Mouse (Mus musculus) CD8-positive naive resting alpha-beta T cell, adult 2 months (primary cell): ENCODE measurements around the gene Ap1b1.

Source experiments
- DNase-seq, 2 experiments: peaks; one replicate each; pipeline ENCODE4 v3.0.0; 2022; ENCODE audit warnings: low read depth in 2 of 2, low spot score in 2 of 2

Gene Ap1b1

DNA sequence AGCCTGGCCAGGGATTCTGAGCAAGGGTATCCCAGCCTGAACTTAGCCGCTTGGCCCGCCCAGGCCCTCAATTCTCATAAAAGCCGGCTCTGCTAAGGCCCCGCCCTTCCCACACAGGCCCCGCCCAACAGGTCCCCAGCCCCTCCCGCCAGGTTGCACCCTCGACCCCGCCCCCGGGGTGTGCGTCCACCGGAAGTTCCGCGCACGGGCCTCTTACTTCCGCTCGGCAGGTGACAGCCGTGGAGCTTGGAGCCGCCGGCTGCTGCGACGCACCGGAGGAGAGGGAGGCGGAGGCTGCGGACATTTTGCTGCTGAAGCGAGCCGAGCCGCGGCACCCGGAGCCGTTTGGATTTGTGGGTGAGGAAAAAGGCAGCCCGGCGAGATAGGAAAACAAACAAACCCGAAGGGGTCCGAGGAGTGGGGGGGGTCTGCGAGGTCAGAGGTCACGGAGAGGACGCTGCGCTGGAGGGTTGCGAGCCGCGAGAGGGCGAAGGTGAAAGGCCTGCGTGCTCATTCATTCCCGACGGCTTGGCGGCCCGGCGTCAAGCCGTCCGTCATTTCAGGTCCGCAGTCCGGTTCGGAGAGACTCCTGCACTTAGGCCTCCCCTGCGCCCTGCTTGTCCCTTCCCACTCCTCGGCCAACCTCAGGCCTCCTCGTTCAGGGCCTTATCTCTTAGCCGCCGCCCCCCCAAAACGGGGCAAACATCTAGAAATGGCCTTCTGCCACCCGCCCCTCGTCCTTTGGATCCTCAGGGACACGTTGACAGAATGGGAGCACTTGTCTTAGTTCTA lies at the start of gene Ap1b1:
TSS of gene Ap1b1 (plus strand) at position 130 of the 792 bp plus-strand sequence.
- DNase-seq, result peak; percentile 94 to 95

DNA sequence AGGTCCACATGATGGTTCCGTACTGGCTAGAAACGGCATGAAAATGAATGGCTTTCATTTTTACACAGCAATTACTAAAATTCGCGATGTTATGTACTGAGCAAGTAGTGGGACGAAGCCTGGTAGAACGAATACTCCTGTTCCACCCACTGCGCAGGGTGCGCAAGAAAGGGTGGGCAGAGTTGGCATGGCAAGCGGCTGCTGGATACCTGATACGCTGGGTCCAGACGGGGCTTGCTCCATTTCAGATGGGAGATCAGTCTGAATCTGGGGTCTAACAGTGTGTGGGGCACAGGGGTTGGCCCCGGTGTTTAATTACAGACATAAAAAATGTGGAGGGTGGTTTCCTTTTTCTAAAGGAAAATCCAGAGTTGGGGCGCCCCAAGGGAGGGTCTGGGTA lies 40.1 kb upstream of the Ap1b1 start:
- no peak for DNase-seq

DNA sequence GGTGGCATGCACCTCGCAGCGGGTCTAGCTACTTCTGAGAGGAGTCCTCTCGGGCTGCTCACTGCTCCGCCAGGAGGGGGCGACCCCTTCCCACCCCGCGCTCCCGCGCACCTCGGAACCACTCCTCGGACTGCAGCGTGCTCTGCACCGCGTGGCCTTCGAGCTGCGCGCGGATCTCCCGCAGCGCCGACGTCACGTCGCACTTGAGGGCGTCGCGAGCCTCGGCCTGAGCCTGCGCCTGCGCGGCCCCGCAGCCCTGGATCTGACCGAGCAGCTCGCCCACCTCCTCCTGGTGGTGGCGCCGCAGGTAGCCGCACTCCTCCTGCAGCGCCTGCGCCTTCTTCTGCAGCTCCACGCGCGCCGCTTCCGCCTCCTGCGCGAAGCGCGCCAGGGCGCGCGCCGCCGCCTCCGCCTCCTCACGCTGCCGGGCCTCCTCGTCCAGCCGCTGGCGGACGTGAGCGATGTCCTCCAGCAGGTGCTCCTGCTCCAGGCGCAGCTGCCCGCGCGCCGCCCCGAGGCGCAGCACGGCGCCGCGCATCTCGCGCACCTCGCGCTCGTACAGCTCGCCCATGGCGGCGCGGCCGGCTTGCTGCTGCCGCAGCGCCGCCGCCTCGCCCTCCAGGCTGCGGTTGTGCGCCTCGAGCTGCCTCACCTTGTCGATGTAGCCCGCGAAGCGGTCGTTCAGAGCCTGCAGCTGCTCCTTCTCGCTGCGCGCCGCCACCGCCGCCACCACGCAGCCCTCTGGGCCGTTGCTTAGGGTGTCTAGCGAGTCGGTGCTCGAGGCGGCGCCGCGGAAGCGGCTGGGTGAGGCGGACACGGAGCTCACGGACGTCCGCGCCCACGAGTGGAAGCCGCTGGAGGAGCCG lies 39.4 kb upstream of the Ap1b1 start:
- peak; percentile 69 to 72 for DNase-seq

DNA sequence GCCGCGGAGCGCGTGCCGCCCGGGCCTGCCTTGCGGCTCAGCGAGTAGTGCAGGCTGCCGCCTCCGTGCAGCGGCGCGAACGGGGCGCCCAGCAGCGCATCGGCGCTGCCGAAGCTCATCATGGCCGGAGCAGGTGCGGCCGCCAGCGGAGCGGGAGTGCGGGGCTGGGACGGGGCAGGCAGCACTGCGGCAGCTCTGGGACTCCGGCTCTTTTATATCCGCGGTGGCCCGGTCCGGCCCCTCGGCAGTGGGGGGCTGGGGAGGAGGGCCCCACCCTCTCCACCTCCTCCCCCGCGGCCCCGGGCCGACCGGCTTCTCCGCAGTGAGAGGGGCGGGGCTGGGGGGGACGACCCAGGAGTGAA lies 38.8 kb upstream of the Ap1b1 start, which contains the start of gene Nefh:
TSS of gene Nefh (minus strand) at position 252 of the 362 bp plus-strand sequence.
- no peak for DNase-seq

DNA sequence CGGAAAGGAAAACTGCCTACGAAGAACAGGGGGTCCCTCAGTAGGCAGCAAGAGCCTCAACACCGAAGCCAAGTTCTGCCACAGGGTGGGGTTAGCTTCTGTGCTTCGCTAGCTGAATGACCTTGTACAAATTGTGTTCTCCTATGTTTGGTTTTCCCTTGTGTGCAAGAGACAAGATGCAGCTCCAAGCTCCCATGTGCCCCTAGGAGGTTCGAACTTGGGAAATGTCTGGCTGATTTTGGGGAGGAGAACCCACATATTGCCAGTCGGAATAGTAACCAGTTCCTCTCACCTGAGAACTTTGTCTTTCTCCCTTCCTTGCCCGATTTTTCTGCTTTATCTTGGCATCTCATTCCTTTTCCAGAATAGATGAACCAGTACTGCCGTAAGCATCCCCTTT lies 37.8 kb upstream of the Ap1b1 start:
- DNase-seq, result no peak

DNA sequence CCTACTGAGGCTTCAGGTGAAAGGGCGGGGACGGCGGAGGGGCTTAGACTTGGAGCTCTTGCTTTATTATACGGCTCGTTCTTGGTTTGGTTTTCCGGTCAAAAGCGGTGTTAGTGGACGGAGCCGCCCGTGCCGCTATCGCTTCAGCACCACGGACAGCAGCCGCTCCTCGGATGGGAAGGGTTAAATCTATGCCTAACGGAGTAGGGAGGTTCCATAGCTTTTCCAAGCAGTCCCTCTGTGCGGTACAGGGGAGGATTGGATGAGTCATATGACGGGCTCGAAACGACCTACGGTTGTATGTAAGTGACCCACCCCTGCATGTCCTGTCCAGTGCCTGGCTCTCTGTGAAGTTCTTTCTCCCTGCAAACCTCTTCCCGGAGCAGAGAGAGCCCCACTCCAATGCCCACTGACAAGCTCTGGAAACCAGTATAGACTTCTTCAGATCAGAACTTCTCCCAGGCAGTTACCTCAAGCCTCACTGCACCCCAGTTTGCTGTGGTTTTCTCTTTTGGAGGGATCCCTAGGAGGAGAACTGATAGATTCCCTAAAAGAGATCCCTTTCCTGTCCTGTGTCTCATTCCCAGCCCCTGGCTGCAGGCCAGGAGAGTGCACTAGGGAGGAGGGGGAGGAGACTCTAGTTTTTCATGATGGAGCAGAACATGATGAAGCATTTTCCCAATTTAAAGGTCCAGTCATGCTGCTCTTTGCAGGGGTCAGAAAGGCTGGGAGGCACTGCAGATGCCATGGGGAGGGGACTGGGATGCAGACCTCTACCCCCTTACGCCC lies 37.2 kb upstream of the Ap1b1 start:
- DNase-seq, result no peak

DNA sequence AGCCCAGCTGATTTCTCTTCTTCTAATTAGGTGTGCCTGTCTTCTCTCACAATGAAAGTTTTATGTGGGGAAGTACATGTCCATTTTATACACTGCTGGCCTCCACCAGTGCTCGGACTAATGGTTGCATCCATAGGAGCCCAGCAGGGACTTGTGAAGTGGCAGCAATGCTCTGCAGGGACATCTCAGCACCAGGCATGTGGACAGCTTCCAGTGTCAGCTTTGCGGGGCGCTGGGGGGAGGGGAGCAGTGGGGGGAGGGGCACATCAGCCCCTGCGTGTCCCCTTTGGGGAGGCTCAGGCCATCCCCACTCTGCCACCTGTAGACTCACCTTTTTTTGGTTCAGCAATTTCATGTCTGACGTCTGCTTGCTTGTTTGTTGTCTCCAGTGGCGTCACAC lies 33.2 kb upstream of the Ap1b1 start:
- DNase-seq, result no peak

DNA sequence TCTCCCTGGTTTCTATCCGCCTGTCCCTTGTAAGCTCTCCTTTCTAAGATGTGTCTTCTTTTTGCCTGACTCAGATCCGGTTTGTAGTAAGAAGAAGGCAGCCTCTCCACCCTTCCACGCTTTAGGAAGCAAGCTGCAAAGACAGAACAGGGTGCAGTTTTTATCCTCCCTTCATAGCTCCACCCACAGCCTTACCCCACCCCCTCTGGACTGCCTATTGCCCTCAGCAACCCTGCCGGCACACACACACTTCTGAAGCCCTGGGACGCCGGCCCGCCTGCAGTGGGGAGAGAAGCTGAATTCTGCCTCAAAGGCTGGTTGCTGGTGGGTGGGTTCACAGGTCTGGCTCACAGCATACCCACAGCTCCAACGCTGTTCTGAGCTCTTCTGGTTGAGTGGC lies 32.7 kb upstream of the Ap1b1 start:
- no peak for DNase-seq

DNA sequence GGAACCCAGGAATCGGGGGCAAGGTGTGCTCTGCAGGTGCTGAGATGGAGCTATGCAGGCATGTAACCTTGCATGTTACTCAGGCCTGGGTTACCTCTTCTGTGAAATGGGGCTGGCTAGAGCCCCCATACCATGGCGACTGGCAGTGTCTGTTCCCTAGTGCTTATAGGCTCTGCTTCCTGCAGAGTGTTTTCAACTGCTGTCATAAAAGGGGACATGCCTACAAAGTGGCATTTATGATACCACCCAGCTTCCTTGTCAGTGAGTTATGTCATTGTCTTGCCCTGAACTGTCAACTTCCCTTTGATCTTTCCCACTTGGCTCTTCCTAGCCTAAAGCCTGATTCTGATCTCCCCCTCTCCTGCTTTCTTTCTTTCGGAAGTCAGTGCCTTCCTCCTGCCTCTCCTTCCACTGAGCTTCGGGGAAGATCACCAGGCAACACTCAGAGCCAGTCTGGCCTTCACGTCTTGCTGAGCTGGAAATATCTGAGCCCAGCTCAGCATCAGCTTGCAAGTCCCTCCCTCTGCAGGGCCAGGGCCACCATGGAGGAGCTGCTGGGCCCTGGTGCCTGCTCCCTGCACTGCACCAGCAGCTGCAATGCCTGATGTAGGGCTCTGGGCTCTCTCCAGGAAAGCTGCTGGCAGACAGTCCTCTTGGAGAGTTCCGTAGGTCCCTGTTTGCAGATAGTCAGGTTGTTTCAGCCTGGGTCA lies 23.4 kb upstream of the Ap1b1 start:
- no peak for DNase-seq

DNA sequence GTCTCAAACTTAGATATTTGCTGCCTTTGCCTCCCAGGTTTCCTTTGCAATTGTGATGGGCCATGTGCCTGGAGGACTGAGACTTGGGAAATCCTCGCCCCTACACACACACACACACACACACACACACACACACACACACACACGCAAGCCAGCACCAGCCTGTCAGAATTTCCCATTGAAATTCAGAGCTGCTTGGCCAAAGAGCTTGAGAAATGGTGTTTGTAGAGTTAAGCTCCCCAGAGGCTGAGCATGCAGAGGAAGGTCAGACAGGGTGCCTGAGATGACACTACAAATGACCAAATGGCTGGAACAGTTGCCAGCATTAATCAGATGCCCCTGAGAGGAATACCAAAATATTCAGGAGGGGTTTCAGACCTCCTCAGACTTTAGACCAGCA lies 20.3 kb upstream of the Ap1b1 start:
- no peak for DNase-seq

DNA sequence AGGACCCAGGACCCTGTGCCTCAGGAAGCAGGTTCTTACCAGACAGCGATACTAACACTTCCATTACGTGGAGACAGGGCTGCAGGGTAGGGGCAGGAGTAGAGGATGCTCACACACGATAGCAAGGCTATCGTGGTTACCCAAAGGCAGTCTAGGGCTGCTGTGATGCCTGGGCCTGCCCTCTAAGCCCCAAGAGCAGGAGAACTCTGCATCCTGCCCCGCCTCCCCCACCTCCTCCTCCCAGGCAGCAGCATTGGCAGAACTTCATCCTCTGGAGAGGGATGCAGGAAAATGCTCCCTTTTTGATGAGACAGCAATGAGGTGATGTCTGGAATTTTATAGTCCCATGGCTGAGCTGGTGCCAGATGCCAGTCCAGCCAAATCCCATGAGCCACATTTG lies 19.7 kb upstream of the Ap1b1 start:
- DNase-seq, result no peak

DNA sequence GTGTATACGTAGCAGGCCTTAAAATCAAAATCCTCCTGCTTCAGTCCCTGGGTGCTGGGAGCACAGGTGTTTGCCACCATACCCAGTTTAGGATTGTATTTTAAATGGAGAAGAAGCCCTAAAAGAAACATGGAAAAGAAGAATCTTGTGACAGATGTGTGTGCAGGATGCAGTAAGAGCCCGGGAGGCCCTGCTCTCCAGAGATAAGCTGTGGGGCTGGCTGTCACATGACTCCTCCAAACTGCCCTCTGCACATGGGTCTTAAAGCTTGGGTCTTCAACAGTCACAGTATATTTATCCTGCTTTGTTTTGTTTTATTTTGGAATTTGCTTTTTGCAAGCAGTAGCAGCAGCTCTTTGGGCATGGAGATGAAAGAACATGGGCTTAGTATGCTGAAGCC lies 19.1 kb upstream of the Ap1b1 start:
- DNase-seq, result no peak

DNA sequence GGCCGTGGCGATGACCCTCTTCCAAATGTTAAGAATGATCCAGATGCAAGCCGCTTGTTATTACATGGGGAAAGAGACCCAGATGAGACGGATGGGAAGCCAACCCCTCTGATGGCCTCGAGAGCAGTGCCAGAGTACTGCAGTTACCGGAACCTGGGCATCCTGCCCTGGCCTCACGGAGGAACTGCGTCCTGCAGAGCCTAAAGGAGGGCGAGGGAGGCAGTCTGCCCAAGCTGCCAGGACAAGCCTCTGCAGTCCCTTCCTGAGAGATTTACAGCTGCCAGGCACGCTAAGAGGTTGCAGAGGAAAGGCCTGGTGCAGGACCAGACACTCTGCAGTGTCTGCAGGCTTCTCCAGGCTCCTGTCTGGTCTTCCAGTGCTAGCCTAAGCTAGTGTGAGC lies 18.2 kb upstream of the Ap1b1 start:
- no peak for DNase-seq

DNA sequence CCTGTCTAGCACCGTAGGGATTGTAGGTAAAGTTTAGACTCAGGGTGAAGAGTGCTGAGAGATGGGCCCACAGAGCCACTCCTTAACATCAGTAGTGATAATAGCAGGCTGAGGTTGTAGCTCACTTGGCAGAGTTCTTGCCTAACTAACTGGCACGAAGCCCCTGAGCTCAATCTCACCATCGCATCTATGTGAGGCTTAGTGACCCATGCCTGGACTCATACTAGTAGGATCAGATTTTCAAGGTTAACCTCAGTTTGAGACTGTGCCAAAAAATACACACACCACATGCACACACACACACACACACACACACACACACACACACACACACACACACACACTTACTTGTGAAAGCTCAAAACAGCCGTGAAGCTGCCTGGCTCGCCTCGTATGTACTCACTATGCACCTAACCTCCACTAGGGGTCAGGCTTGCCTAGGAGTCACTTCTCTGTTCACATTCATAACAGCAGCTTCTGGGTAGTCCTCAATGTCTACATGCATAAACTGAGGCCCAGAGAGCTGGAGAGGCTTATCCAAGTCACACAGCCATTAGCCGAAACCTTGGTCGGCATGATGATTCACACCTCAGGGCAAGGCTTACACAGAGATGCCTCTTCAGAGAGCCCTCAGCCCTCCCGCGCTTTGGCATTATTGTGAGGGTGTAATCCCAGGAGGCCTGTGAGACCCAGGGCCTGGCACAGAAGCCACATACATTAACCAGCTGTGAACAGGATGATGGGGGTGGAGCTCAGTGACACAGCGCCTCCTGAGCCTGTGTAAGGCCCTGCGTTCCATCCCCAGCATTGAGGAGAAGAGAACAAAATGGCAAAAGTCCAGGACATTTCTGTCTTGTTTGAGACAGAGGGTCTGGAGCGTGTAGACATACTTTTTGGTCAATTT lies 13.4 kb upstream of the Ap1b1 start:
- DNase-seq, result peak; percentile 20 to 52

DNA sequence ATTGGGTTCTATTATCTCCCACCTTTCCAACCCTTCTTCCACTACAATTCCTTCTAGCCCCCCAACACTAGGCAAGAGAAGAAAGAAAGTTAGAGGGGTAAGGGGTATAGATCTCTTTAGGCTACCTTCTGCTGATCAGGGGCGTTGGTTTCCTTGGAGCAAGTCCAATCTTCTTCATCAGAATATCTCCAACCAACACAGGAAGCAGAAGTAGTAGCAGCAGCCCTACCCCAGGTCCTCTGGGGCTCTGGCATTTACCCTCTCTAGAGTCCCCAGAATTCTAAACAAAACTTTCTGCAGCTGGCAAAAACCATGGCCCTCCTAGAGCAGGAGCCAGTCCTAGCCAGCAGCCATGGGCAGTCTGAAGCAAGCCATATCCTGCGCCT lies 12.8 kb upstream of the Ap1b1 start:
- no peak for DNase-seq

DNA sequence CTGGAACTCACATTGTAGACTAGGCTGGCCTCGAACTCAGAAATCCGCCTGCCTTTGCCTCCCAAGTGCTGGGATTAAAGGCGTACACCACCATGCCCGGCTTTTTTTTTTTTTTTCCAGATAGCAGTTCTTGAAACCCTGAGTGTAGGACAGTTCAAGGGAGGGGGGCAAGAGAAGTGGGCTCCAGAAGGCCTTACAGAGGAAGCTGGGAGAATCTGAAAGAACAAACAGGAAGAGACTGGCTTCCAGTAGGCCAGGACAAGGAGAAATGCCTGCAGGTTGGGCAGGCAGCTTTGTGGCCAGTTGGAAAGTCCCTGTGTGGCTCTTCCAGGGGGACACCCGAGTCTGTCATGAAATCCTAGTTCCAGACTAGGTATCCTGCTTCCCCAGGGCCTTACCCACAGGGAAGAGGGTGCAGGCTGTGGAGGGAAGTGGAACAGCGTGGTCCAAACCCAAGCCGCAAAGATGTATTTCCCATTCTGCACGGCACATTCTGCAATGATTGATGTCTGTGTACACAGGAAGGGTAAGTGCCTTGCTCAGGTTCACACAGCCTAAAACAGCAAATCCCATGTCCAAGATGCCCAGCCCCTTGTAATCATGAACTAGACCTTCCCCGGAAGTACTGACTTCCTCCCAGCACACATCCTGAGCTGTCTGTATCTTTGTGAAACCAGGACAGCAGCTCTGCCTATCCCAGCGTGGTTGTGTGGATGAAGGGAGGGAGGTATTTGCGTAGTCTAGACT lies 12.1 kb upstream of the Ap1b1 start:
- DNase-seq, result no peak

DNA sequence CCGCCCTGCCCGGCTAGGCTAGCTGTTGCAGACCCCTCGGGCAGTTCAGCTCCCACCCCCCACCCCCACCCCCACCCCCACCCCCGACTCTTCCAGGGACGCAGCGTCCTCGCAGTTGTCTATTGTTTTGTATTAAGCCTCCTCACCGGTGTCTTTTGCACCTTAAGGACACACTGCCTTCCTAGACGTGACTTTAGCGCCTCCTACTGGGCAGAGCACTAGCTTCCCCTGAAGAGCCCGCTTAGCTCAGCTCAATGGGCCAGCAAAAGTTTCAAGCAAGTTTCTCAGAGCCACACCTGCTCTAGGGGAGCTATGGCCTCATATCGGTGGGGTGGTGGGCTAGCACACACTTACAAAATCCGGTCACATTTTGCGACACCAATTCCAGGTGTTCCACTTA lies 11.0 kb upstream of the Ap1b1 start:
- DNase-seq, result peak; percentile 70 to 74

DNA sequence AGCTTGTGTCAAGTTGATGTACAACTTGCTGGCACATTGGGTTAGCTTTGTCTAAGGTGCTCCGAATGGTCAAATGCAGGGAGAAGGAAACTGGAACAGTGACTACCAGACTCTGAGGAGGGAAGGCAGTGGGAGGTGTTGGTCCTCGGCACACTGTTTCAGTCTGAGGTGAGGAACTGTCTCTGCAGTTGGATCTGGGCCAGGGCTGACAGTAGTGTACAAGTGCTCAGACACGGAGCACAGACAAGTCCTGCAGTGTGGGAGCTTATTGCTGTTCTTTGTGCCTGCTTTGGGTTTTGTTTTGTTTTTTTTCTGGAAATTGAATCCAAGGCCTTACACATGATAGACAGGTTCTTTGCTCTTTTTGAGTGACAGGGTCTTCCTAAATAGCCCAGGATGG lies 3.6 kb upstream of the Ap1b1 start:
- DNase-seq, result no peak

DNA sequence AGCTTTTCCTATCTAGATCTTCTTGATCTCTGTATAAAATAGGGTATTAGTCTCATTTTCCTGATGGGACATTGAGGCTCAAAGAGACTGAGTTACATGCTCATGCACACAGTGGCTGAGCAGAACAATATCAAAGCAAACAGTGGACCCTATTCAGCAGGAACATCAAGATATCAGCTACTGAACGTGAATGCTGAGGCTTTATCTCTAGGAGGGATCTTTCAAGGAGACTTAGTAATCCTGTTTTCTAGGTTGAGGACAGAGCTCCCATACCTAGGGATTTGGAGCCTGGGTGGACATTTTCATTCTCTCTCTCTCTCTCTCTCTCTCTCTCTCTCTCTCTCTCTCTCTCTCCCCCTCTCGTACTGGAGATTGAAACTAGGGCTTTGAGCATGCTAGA lies 3.1 kb upstream of the Ap1b1 start:
- no peak for DNase-seq
